Mouse (Mus musculus): ENCODE results near the gene Cttn.

- TF ChIP-seq CTCF (conservative IDR thresholded peaks at IDR 0.05; ENCODE audit: insufficient read depth, insufficient read length, low read depth, low read length) (no peak), POLR2A (IDR thresholded peaks at IDR 0.05; ENCODE audit: low read depth, low read length) (no peak)
Measured at GRCm38 (mm10) chr7:144468741-144469140, 2.1 kb downstream of the Cttn start.
